Mouse (Mus musculus) ES-E14 (cell line): ENCODE measurements at regions not wholly inside any gene's neighbourhood (a gene's known extent, or its start where the extent isn't known, plus 50 kb on each side); places are given as distances from the start of the nearest gene placed in this dataset.

ENCODE experiments used
- DNase-seq: peaks from one replicate; pipeline ENCODE4 v3.0.0-alpha.2; 2013; ENCODE audit warnings: low read depth, low spot score
- H3K27ac ChIP-seq: 2 replicates; pipeline ENCODE4 v1.5.1; 2012; ENCODE audit warnings: low read depth, mild to moderate bottlenecking, low read length, moderate library complexity, mixed read lengths; ENCODE audit not compliant: poor library complexity, insufficient read depth, severe bottlenecking
- H3K36me3 ChIP-seq: 2 replicates; pipeline ENCODE4 v1.6.1; 2012; ENCODE audit warnings: mild to moderate bottlenecking, low read length, moderate library complexity, mixed read lengths; ENCODE audit not compliant: control insufficient read depth, poor library complexity, insufficient read depth, severe bottlenecking
- H3K4me1 ChIP-seq, 2 experiments: fragments of 150-350 bp in 1 of 2; sonication (generic) in 1 of 2; 2 replicates each; pipeline ENCODE4 v1.6.1; 2012; ENCODE audit warnings: low read length in 2 of 2, mild to moderate bottlenecking in 1 of 2, mixed read lengths in 1 of 2; ENCODE audit not compliant: control insufficient read depth in 2 of 2, insufficient read depth in 2 of 2, poor library complexity in 1 of 2
- H3K4me3 ChIP-seq, 2 experiments: fragments of 150-350 bp in 1 of 2; sonication (generic) in 1 of 2; 2 replicates each; pipeline ENCODE4 v1.5.1; 2012; ENCODE audit warnings: low read length in 2 of 2, low read depth in 1 of 2, mild to moderate bottlenecking in 1 of 2, mixed read lengths in 1 of 2; ENCODE audit not compliant: insufficient read depth in 1 of 2, poor library complexity in 1 of 2, severe bottlenecking in 1 of 2
- H3K9ac ChIP-seq: 2 replicates; pipeline ENCODE4 v1.6.1; 2012; ENCODE audit warnings: low read depth, mild to moderate bottlenecking, low read length, mixed read lengths; ENCODE audit not compliant: poor library complexity, insufficient read depth, severe bottlenecking
- H3K9me3 ChIP-seq: fragments of 150-350 bp; sonication (generic); 2 replicates; pipeline ENCODE4 v1.6.1; 2012; ENCODE audit warnings: low read depth, mild to moderate bottlenecking, low read length; ENCODE audit not compliant: control insufficient read depth, insufficient read depth
- CHD2 ChIP-seq: IDR thresholded peaks from 2 replicates; pipeline ENCODE4 v1.6.1; 2014; ENCODE audit warnings: mild to moderate bottlenecking, low read depth, low read length, inconsistent platforms
- HCFC1 ChIP-seq: IDR thresholded peaks from 2 replicates; pipeline ENCODE4 v1.6.1; 2012; ENCODE audit warnings: low read length, inconsistent platforms, borderline replicate concordance; ENCODE audit not compliant: insufficient read depth
- MAFK ChIP-seq: IDR thresholded peaks from 2 replicates; pipeline ENCODE4 v1.6.1; 2014; ENCODE audit warnings: mild to moderate bottlenecking, low read depth, low read length, inconsistent platforms; ENCODE audit not compliant: insufficient read depth
- ZC3H11A ChIP-seq: IDR thresholded peaks from 2 replicates; pipeline ENCODE4 v1.6.1; 2012; ENCODE audit warnings: low read depth, mild to moderate bottlenecking, inconsistent platforms, low read length, borderline replicate concordance
- ZNF384 ChIP-seq: IDR thresholded peaks from 2 replicates; pipeline ENCODE4 v1.6.1; 2012; ENCODE audit warnings: low read depth, low read length, inconsistent platforms
- in situ Hi-C, 2 experiments: fragments of 600-800 bp; cut with MboI; formaldehyde crosslinking; loops; one replicate each; pipeline ENCODE4 v1.15.1; 2025; ENCODE audit warnings: low sequenced_read_pairs in 2 of 2, inconsistent platforms in 1 of 2; ENCODE audit not compliant: unreplicated experiment in 2 of 2

GRCm38 (mm10) chr19:21127079-21127745 is 144.9 kb upstream of the Zfand5 start:
- no peak overlapping the region for H3K27ac ChIP-seq
- TF ChIP-seq ZC3H11A = no peak
- TF ChIP-seq HCFC1 = no peak
- no peak for TF ChIP-seq ZNF384
- TF ChIP-seq CHD2 = no peak
- TF ChIP-seq MAFK = no peak
- no peak overlapping the region for H3K9ac ChIP-seq
- in situ Hi-C loops = no loop called here
- H3K4me3 ChIP-seq = no peak overlapping the region
- DNase-seq = no peak
- no peaks in the 10 kb centered on the region for H3K9me3 ChIP-seq
- no peaks in the 10 kb centered on the region for H3K36me3 ChIP-seq
- peaks cover 0 to 2% of the 10 kb centered on the region in 2 experiments; a peak in 1 of 4 replicates for H3K4me1 ChIP-seq

- H3K27ac ChIP-seq = no peak overlapping the region
- H3K9me3 ChIP-seq = no peaks in the 10 kb centered on the region
- no peaks in the 10 kb centered on the region for H3K36me3 ChIP-seq
- no peak for DNase-seq
- H3K4me3 ChIP-seq = no peak overlapping the region
- TF ChIP-seq CHD2 (no peak), ZNF384 (no peak), HCFC1 (no peak), MAFK (no peak), ZC3H11A (no peak)
- H3K9ac ChIP-seq = no peak overlapping the region
- in situ Hi-C loops = no loop called here
- H3K4me1 ChIP-seq = peaks cover 0 to 2% of the 10 kb centered on the region in 2 experiments; a peak in 1 of 4 replicates
Observed at GRCm38 (mm10) chr19:21126670-21127069, 145.4 kb upstream of the Zfand5 start.

GRCm38 (mm10) chr19:21119477-21119876 is 152.6 kb upstream of the Zfand5 start:
- no peak overlapping the region for H3K9ac ChIP-seq
- H3K4me1 ChIP-seq = no peaks in the 10 kb centered on the region
- TF ChIP-seq CHD2 (no peak), ZC3H11A (no peak), MAFK (no peak), HCFC1 (no peak), ZNF384 (no peak)
- in situ Hi-C loops = no loop called here
- DNase-seq = no peak
- H3K36me3 ChIP-seq = no peaks in the 10 kb centered on the region
- H3K27ac ChIP-seq = no peak overlapping the region
- no peaks in the 10 kb centered on the region for H3K9me3 ChIP-seq
- no peak overlapping the region for H3K4me3 ChIP-seq

- Histone ChIP-seq H3K27ac (no peak overlapping the region), H3K9ac (no peak overlapping the region), H3K9me3 (no peaks in the 10 kb centered on the region), H3K36me3 (no peaks in the 10 kb centered on the region), H3K4me3 (no peak overlapping the region), H3K4me1 (no peaks in the 10 kb centered on the region)
- in situ Hi-C loops = no loop called here
- TF ChIP-seq ZC3H11A (no peak), MAFK (no peak), ZNF384 (no peak), CHD2 (no peak)
- DNase-seq = no peak
Observed at GRCm38 (mm10) chr19:21118782-21119181, 153.3 kb upstream of the Zfand5 start.

- no peaks in the 10 kb centered on the region for H3K9me3 ChIP-seq
- H3K4me1 ChIP-seq = no peaks in the 10 kb centered on the region
- H3K36me3 ChIP-seq = no peaks in the 10 kb centered on the region
- TF ChIP-seq HCFC1 = no peak
- no peak for TF ChIP-seq MAFK
- no peak for TF ChIP-seq ZC3H11A
- TF ChIP-seq CHD2 = no peak
- no peak for TF ChIP-seq ZNF384
- in situ Hi-C loops = no loop called here
- no peak overlapping the region for H3K27ac ChIP-seq
- no peak for DNase-seq
- H3K4me3 ChIP-seq = no peak overlapping the region
- H3K9ac ChIP-seq = no peak overlapping the region
Observed at GRCm38 (mm10) chr19:21115693-21116092, 156.4 kb upstream of the Zfand5 start.
